Mouse (Mus musculus) CD4-positive, CD25-positive, alpha-beta regulatory T cell, adult 4 months (primary cell): Measurements from ENCODE around the gene Caln1. TPM values are rescaled to one million over a fixed set of nuclear protein-coding genes. Genes with fewer than 3 reads are reported as not detected.
"Not testable (repeated sequence)": the region's sequence is repeated elsewhere in the genome, so short reads cannot be mapped to it uniquely, and the experiment has no call there.

Experiments used
- ATAC-seq: one replicate; pipeline ENCODE4 v1.8.0; 2017
- polyA plus RNA-seq, 2 experiments: library from polyadenylated mRNA; unstranded; fragments of 100-300 nt; shearing (Covaris generic); gene quantifications; one replicate each; pipeline ENCODE4 v1.2.1; 2017

Caln1 gene
- polyA plus RNA-seq, 2 experiments from 2014 or later = not detected

GRCm38 (mm10) chr5:130553916-130554315, 184.7 kb downstream of the Caln1 start:
- ATAC-seq = no peak

DNA sequence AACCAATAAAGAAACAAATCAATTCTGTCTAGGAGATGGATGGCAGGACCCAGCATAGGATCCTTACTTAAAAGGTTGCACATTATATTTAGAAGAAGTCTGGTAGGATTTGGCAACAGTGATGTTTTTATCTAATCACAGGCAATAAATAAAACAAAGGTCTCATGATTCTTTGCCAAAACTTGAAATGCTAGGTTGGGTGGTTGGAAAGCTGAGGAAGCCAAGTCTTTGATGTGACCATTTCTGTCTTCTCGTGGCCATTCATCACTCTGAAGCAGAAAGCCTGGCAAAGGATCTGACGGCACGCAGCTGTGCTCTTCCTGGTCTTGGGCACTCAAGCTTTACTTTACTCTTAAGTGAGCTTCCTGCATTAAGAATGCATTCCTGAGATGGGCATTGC, 193.9 kb downstream of the Caln1 start:
- ATAC-seq = no peak

DNA sequence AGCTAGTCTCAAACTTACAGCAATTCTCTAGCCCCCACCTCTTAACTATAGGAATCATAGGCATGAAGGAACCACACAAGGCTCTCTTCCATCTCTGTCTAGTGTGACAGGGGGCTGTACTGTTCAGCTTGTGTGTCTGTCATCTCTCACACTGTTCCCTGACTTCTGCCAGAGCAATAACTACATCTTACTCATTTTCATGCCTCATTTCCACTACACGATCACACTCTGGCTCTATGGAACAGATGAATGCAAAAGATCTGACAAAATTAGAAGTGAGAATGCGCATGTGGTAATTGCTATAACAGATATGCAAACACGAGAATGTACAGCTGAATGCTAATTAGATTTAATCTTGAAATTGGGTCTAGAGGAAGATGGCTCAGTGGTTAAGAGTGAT, 196.7 kb downstream of the Caln1 start:
- ATAC-seq = no peak

DNA sequence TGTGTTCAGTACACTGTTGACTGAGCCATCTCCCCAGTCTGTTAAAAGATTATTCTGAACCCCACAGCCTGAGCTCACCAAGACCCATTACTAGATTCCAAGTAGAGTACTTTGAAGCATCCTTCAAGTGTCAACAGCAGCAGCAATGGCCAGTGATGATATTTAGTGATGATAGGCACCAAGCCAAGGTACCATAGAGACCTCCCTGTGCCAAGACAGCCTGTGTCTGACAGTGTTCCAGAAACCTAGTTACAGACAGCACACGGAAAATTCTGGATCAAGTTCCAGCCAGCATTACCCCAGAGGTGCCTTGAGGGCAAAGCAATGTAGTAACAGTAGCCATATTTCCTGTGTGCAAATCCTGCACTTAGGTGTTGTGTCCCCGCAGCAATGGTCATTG, 208.3 kb downstream of the Caln1 start:
- no peak for ATAC-seq

- no peak for ATAC-seq
These were observed 214.8 kb downstream of the Caln1 start for GRCm38 (mm10) chr5:130584042-130584441.

GRCm38 (mm10) chr5:130586257-130586656, 217.0 kb downstream of the Caln1 start:
- ATAC-seq = no peak

- ATAC-seq = no peak
These were observed 227.3 kb downstream of the Caln1 start for GRCm38 (mm10) chr5:130596541-130596940.

DNA sequence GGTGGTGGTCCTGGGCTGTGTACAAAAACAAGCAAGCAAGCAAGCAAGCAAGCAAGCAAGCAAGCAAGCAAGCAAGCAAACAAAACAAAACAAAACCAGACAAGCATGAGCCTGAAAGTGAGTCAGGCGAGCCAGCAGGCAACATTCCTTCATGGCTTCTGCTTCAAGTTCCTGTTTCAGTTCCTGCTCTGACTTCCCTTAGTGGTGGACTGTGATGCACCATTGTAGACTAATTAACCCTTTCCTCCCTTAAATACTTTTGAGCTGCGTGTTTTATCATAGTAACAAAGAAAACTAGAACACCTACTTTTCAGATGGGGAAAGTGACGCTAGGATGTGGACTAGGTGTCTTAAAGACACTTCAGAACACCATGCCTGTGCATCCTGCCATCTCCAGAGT, 244.4 kb downstream of the Caln1 start:
- ATAC-seq = no peak

GRCm38 (mm10) chr5:130614209-130614608, 245.0 kb downstream of the Caln1 start:
- no peak for ATAC-seq

GRCm38 (mm10) chr5:130620060-130620459, 250.8 kb downstream of the Caln1 start:
- no peak for ATAC-seq

DNA sequence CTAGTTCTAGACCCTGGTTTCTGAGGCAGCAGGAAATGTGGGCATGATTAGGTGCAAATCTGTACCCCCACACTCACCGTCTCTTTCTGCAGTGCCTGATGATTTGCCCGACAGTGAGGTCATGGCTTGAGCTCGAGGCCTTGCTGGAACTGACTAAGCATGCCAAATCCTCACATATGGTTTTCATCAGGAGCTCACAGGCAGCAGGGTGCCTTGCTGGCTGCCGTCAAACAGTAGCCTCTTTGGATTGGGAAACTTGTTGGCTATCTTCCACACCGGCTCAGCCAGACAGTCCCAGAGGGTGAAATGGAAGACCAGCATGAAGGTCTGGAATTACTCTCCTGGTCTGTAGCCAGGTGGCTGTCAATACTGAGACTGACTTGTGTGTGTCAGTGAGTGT, 254.0 kb downstream of the Caln1 start:
- ATAC-seq = no peak

- ATAC-seq = no peak
These were observed 258.5 kb downstream of the Caln1 start for GRCm38 (mm10) chr5:130627800-130628199.

GRCm38 (mm10) chr5:130635397-130635796, 266.1 kb downstream of the Caln1 start:
- ATAC-seq = no peak

- ATAC-seq = no peak
These were observed 272.6 kb downstream of the Caln1 start for GRCm38 (mm10) chr5:130641881-130642280.

DNA sequence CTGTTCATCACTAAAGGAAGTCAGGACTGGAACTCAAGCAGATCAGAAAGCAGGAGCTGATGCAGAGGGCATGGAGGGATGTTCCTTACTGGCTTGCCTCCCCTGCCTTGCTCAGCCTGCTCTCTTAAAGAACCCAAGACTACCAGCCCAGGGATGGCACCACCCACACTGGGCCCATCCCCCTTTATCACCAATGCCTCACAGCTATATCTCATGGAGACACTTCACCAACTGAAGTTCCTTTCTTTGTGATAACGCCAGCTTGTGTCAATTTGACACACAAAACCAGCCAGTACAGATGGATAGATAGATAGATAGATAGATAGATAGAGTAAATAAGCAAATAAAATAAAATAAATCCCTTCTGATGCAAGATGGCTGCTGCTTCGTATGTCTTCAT, 276.9 kb downstream of the Caln1 start:
- not testable (repeated sequence) for ATAC-seq

- no peak for ATAC-seq
These were observed 288.9 kb downstream of the Caln1 start for GRCm38 (mm10) chr5:130658141-130658540.

DNA sequence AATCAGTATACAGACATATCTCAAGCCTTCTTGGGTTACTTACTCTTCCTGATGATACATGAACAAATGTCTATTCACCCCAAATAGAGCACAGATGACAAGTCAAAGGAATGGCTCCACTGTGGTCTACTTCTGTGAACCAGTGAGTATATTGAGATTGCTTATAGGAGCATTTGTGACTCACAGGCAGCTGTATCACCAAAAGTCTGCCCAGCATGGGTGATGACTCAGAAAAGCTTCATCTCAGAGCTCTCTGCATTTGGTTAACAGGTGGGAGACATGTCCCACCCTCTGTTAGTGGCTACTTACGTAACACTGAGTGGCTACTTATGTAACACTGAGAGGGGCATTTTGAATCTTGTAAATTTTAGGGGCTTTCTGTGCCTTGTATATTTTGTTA, 296.8 kb downstream of the Caln1 start:
- no peak for ATAC-seq

GRCm38 (mm10) chr5:130672588-130672987, 303.3 kb downstream of the Caln1 start:
- no peak for ATAC-seq

DNA sequence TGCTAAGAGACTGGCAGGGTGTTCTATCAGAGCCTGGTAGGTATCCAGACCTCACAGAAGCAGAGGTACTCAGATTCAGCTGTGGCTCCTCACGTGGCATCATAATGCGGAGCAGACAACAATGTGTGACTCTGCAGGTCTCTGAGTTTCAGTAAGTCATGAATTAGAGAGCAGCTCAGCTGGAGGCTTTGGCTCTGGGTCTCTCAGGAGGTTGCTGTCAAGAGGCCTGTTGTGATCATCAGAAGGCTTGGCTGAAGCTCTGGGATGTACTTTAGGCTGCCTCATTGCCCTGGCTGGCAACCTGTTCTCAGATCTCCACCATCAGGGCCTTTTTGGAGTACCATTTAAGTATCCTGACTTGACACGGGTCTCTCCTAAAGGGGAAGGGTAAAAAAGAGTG, 303.8 kb downstream of the Caln1 start:
- ATAC-seq = no peak

GRCm38 (mm10) chr5:130677895-130678294, 308.6 kb downstream of the Caln1 start:
- ATAC-seq = no peak

DNA sequence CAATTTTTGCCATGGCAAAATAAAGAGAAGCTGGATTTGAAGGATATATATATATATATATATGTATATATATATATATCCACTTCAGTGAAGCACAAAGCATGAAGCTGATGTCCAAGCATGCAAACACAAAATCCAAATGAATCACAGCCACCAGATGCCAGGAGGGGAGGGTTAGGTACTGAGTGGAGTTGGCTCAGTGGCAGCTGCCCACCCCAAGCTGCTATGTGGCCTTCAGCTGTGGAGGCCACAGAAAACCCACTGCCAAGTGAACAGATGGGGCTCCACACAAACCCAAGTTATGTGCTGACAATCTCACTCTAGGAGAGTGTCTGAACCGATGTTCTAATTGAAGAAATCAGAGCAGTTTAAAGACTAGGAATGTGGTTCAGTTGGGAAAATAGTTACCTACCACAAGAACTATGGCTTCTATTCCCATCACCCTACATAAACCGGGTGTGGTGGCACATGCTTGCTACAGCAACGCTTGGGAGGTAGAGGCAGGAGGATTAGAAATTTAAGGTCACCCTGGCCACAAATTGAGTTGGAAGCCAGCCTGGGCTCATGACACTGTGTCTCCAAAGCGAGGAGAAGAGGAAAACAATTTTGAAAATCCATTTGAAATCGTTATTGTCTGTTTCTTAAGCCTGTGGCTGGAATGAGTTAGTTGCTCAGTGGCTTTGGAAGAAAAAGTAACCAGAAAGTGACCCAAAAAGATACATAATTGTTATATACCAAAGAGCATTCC, 316.8 kb downstream of the Caln1 start:
- no peak for ATAC-seq

GRCm38 (mm10) chr5:130688385-130689138, 319.3 kb downstream of the Caln1 start:
- ATAC-seq = no peak

GRCm38 (mm10) chr5:130691349-130691748, 322.1 kb downstream of the Caln1 start:
- ATAC-seq = no peak

GRCm38 (mm10) chr5:130699476-130699875, 330.2 kb downstream of the Caln1 start:
- ATAC-seq = no peak
